Mouse (Mus musculus) CD4-positive, CD25-positive, alpha-beta regulatory T cell, adult 4 months (primary cell): ENCODE results near the gene Gm49387. TPM values are rescaled to one million over a fixed set of nuclear protein-coding genes. Genes with fewer than 3 reads are reported as not detected.

Experiments
- ATAC-seq: one replicate; pipeline ENCODE4 v1.8.0; 2017
- polyA plus RNA-seq, 2 experiments: library from polyadenylated mRNA; unstranded; fragments of 100-300 nt; shearing (Covaris generic); gene quantifications; one replicate each; pipeline ENCODE4 v1.2.1; 2017

Gm49387 gene
- polyA plus RNA-seq, 2 experiments from 2014 or later = 0.62 TPM; not detected in 1

- ATAC-seq = no peak
Measured at GRCm38 (mm10) chr14:31572561-31573175, 68.0 kb downstream of the Gm49387 start.

GRCm38 (mm10) chr14:31571419-31571818 lies 69.3 kb downstream of the Gm49387 start:
- no peak for ATAC-seq

- peak; percentile 53 for ATAC-seq
Measured at GRCm38 (mm10) chr14:31570131-31570951, 70.3 kb downstream of the Gm49387 start.

GRCm38 (mm10) chr14:31569151-31569631 lies 71.5 kb downstream of the Gm49387 start:
- peak; percentile 73 for ATAC-seq

DNA sequence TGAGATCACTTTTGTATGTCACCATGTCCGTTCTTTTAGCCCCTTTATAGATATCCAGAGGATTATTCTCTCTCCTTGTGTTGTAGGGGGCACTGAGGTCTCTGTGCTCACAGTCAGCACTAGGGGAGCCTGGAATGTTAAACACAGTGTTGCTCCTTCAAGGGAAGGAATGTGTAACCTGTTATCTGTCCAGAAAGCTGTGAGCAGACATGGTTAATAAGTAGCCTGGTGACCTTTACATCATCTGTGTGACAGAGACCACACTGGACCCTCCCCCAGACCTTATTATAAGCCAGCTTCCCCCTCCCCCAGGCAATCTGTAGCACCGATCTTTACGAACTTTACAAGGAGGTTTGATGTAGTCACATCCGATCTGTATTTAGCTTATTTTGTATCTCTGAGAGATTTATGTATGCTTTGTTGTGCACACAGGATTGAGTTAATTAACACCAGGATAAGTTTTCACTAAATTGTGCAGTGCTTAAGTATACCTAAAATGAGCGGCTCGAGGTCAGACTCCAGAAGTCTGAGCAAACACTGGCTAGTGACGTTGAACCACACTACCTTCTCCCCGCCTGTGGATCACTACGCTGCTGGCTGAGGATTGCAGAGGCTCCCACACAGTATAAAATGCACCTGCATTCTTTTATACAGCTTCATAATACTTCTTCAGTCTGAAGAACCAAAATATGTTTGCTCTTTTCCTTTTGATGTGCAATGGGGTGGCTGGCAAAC lies 75.0 kb downstream of the Gm49387 start:
- no peak for ATAC-seq

DNA sequence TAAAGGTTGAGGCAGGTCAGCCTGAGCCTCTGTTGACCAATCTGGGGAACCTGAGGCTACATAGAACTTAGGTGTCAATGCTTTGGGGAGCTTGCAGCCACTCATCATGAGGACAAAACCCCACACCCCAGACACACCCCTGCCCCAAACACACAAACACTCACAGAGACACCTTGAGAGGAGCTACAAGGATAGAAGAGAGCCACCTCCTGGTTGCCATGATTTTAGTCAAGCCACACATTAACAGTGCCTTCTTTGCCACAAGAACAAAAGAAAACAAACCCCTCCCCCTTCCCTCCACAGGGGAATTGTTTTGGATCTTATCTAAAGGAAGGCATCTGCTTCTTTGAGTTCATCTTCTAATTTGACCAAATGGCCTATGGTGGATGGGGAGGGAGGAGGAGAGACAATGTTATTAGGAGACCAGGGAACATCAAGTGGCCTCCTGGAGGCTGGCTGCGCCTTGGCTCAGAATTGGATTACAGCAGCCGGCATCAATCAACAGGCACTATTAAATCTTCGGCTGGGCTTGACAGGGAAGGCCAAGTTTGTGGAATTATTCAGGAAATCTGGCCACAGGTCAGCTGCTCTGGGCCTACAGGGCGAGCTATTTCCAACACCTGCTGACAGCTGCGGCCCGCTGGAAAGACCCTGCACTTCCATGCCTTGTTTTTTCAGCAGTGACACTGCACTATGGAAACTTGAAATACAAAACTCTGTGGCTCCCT lies 76.1 kb downstream of the Gm49387 start:
- ATAC-seq = no peak

DNA sequence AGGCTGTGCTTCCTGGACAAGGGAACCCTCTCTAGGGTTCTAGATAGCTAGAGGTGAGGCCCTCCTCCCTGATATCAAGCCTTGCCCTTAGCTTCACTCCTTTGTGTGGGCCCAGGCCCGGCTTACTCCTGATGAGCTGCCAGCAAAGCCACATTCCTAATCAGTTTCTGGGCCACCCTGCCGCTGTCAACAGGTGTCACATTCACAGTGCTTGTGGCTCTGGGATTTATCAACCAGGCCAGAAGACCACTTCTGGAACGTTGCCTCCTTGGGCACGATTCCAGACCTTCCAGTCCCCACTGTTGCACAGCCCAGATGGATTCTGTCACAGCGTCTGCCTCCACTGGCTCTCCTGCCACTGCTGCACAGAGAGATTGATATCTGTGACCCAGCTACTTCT lies 79.8 kb downstream of the Gm49387 start:
- ATAC-seq = peak; percentile 3

- no peak for ATAC-seq
Measured at GRCm38 (mm10) chr14:31559216-31559615, 81.5 kb downstream of the Gm49387 start.

- no peak for ATAC-seq
Measured at GRCm38 (mm10) chr14:31557784-31558183, 82.9 kb downstream of the Gm49387 start.

- ATAC-seq = no peak
Measured at GRCm38 (mm10) chr14:31557273-31557672, 83.4 kb downstream of the Gm49387 start.

- peak; percentile 33 for ATAC-seq
Measured at GRCm38 (mm10) chr14:31556526-31557260, 84.0 kb downstream of the Gm49387 start.

DNA sequence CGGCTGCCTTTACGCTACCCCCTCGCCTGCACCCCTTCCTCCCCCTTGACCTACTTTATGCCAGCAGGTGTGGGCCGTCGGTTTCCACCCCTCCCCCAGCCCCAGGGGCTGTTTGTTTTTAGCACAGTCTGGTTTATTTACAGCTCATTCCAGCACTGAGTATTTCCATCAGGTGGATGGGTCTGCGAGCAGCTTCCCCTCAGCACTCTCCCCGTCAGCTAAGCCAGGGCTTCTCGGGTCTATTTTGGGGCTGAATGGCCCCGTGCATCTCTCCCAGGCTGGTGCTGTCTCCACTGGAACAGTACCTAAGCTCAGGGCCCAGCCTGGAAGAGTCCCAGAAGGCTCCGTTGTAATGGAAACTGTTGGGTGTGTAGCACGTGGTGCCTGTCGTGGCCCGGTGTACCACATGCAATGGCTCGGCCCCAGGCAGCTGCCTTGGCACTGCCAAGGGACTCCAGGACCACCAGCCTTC lies 84.7 kb downstream of the Gm49387 start:
- peak; percentile 60 for ATAC-seq

- peak; percentile 35 for ATAC-seq
Measured at GRCm38 (mm10) chr14:31555021-31555420, 85.7 kb downstream of the Gm49387 start.

GRCm38 (mm10) chr14:31543885-31544442 lies 96.7 kb downstream of the Gm49387 start:
- ATAC-seq = no peak

DNA sequence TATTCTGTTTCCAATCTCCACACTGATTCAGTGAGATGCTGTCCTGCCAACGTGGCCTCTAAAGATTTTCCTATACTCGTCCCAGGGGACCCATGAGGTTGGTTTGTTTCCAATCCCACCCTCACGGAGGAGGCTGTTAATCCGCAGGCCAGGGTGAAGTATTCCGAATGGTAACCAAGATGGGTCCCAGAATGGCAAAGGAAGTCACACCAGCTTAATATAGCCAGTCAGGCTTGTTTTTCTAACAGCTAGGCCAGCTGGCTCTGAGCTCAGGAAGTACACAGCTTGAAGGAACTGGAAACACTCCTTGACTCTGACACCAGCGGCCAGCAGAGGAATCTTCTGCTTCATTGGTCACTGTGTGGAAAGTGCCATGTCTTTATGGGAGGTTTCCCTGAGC lies 103.4 kb downstream of the Gm49387 start:
- no peak for ATAC-seq

DNA sequence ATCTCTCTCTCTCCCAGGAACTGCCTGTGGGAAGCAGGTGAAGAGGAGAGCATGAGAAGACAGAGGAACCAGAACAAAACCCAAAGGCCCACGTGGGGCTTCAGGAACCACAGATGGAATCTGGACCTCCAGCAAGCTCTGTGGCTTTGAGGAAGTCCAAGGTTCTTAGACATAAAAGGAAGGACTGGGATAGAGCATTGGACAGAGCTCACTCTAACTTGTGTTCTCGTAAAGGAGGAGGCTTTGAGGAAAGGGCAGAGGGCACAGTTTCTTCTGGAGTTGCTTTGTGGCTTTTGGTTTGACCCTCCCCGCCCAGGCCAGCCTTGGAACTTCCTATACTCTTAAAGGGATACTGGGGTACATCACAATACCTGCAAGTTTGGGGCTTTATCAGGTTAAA lies 108.0 kb downstream of the Gm49387 start:
- no peak for ATAC-seq

GRCm38 (mm10) chr14:31531506-31532148 lies 109.1 kb downstream of the Gm49387 start:
- ATAC-seq = peak; percentile 98

- no peak for ATAC-seq
Measured at GRCm38 (mm10) chr14:31530847-31531246, 109.8 kb downstream of the Gm49387 start.

GRCm38 (mm10) chr14:31525040-31525810 lies 115.5 kb downstream of the Gm49387 start:
- peak; percentile 79 for ATAC-seq

DNA sequence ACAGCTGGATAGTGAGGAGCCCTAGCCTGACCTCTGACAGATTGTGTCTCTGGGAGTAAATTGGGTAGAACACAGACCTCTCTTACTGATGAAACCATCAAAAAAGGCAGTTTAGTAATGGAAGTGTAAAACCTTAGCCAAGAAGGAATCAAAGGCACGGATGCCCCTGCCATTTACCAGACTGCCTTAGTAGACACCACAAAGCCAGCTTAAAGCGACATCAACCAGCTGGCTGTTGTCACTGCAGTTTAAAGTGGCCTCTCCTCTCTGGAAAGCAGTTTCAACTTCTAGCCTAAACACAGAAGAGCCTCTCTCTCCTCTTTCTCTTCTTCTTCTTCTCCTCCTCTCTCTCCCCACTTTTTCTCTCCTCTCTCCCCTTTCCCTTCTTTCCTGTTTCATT lies 119.4 kb downstream of the Gm49387 start:
- no peak for ATAC-seq
